Comparison of ENCODE assay signal across 17 mouse cellular contexts in genomic region chr11:106672919-106673505, GRCm38 (mm10). TPM values are rescaled to one million over a fixed set of nuclear protein-coding genes. Genes with fewer than 3 reads are reported as not detected.
DNase-seq lines count a peak whose midpoint lies in the region; TF ChIP-seq lines count a peak whose summit lies in the region.
"Had no signal": no experiment of that assay in that cellular context is flagged by ENCODE, and none has a peak within 500 bp of the region (broad histone marks: within the 10 kb centered on the region; RNA-seq: fewer than 3 reads in every experiment).

No protein-coding gene starts in this region.

- TF ChIP-seq CTCF in heart, adult 2 months (IDR thresholded peaks at IDR 0.05) = no peak
- TF ChIP-seq CTCF in CH12.LX (conservative IDR thresholded peaks at IDR 0.05 in 1 of 2, IDR thresholded peaks at IDR 0.05 in 1 of 2; ENCODE audit: low read depth in 2 of 2, low read length in 2 of 2) = no peak

- no peak for TF ChIP-seq RAD21 in CH12.LX (IDR thresholded peaks at IDR 0.05; ENCODE audit: low read depth, low read length)

- intact Hi-C loops in heart, adult 2 months (cut with DNase I) = no loop called here
- intact Hi-C loops in heart, postnatal 14 days (cut with DNase I) = no loop called here
- intact Hi-C loops in left cerebral cortex, postnatal 36 days (cut with DNase I) = no loop called here

- H3K36me3 ChIP-seq in heart, adult 2 months (ENCODE audit: control insufficient read depth, insufficient read depth, low read length) = peaks cover 56% of the 10 kb centered on the region
- peaks cover 0 to 21% of the 10 kb centered on the region in 2 experiments for H3K36me3 ChIP-seq in CH12.LX (replicated peaks in 1 of 2; ENCODE audit: control insufficient read depth in 1 of 2, insufficient read depth in 1 of 2, low read length in 1 of 2)
- H3K36me3 ChIP-seq: hindbrain, embryonic 15.5 days; midbrain, embryonic 12.5 days had no signal

- no peak overlapping the region for H3K9ac ChIP-seq in heart, adult 2 months (ENCODE audit: low read depth, low read length)
- peak overlapping the region; percentile 16 for H3K9ac ChIP-seq in CH12.LX (ENCODE audit: insufficient read depth, low read depth)
- H3K9ac ChIP-seq: hindbrain, embryonic 15.5 days; liver, embryonic 14.5 days; lung, embryonic 14.5 days; midbrain, embryonic 12.5 days had no signal

- 66% methylated on average over 5 of the region's 5 CpGs for WGBS in heart, adult 2 months

- peak overlapping the region; percentile 96 for H3K27ac ChIP-seq in heart, adult 2 months
- peak overlapping the region; percentile 93 for H3K27ac ChIP-seq in CH12.LX (ENCODE audit: insufficient read depth, low read depth)
- H3K27ac ChIP-seq: liver, embryonic 14.5 days; midbrain, embryonic 12.5 days had no signal

- no peak for TF ChIP-seq POLR2A in heart, adult 2 months (IDR thresholded peaks at IDR 0.05; ENCODE audit: insufficient read depth, low read depth, low read length)
- no peak; the same call in 1 of the 2 replicates for TF ChIP-seq POLR2A in CH12.LX (IDR thresholded peaks at IDR 0.05; ENCODE audit: low read depth, low read length)

- no peaks in the 10 kb centered on the region for H3K9me3 ChIP-seq in CH12.LX (replicated peaks; ENCODE audit: low read length)
- H3K9me3 ChIP-seq: hindbrain, embryonic 15.5 days; midbrain, embryonic 12.5 days had no signal

- DNase-seq in heart, adult 2 months = no peak
- no peak for DNase-seq in heart, postnatal 14 days
- no peak for DNase-seq in CH12.LX (ENCODE audit: extremely low read depth)
- DNase-seq in ES-CJ7 (ENCODE audit: low read depth, low spot score) = peak; percentile 78
- DNase-seq in induced T-regulatory cell, adult 2 months (ENCODE audit: low read depth) = peak; percentile 55
- DNase-seq in kidney, postnatal 4 days = no peak
- DNase-seq in left cerebral cortex, postnatal 36 days (ENCODE audit: low spot score in 2 of 2) = no peak
- DNase-seq: adrenal gland, postnatal 25 days; cerebellum, adult 9-10 months; heart, postnatal 4 days; kidney, adult 9 months; kidney, postnatal 25 days; lung, embryonic 14.5 days had no signal

- H3K4me2 ChIP-seq in CH12.LX (ENCODE audit: insufficient read depth, low read depth, poor library complexity, severe bottlenecking) = peak overlapping the region; percentile 57
- H3K4me2 ChIP-seq: heart, embryonic 11.5 days; hindbrain, embryonic 15.5 days; lung, embryonic 14.5 days; midbrain, embryonic 12.5 days had no signal

- H3K79me2 ChIP-seq in heart, adult 2 months (replicated peaks; ENCODE audit: control insufficient read depth, insufficient read depth, low read length) = no peaks in the 10 kb centered on the region
- H3K79me2 ChIP-seq in CH12.LX (replicated peaks; ENCODE audit: control insufficient read depth, extremely low read depth, insufficient read depth, poor library complexity, severe bottlenecking) = no peaks in the 10 kb centered on the region

- H3K4me3 ChIP-seq in heart, adult 2 months = no peak overlapping the region
- H3K4me3 ChIP-seq in CH12.LX (replicated peaks in 1 of 3; ENCODE audit: low read depth in 2 of 3, low read length in 2 of 3, poor library complexity in 1 of 3) = peak overlapping the region in 2 of 3 experiments; percentile 8 to 16
- H3K4me3 ChIP-seq: hindbrain, embryonic 15.5 days; midbrain, embryonic 12.5 days had no signal

- peaks cover 51% of the 10 kb centered on the region for H3K4me1 ChIP-seq in heart, adult 2 months (ENCODE audit: control insufficient read depth, insufficient read depth, low read length)
- peaks cover 65 to 96% of the 10 kb centered on the region in 2 experiments for H3K4me1 ChIP-seq in CH12.LX (ENCODE audit: control insufficient read depth in 1 of 2, insufficient read depth in 2 of 2)

- no peak for TF ChIP-seq EP300 in heart, adult 2 months (IDR thresholded peaks at IDR 0.05; ENCODE audit: insufficient read depth, low read depth, low read length)
- TF ChIP-seq EP300 in CH12.LX (IDR thresholded peaks at IDR 0.05; ENCODE audit: low read length) = 0 out of 2 replicates have a peak, but pooled peaks have one; percentile 51

- in situ Hi-C loops in CH12.LX (cut with MboI; ENCODE audit: low pct_ligation_motif_present, low pct_unique_long_range_greater_than_20kb, low sequenced_read_pairs) = loop anchor here (5.0 kb wide), 1 partner anchor 79 kb away; the partner anchor contains the start of genes Milr1 and Pecam1

- H3K27me3 ChIP-seq in heart, adult 2 months (ENCODE audit: control insufficient read depth, insufficient read depth, low read length) = no peaks in the 10 kb centered on the region
- no peaks in the 10 kb centered on the region for H3K27me3 ChIP-seq in CH12.LX (replicated peaks)
- H3K27me3 ChIP-seq: hindbrain, embryonic 15.5 days; midbrain, embryonic 12.5 days had no signal

- dilution Hi-C loops in CH12.LX (cut with MboI; ENCODE audit: extremely low pct_ligation_motif_present, extremely low pct_unique_long_range_greater_than_20kb, low sequenced_read_pairs) = no loop called here

TF ChIP-seq in CH12.LX, 34 proteins besides CTCF, POLR2A, EP300 and RAD21:
- TF ChIP-seq UBTF (IDR thresholded peaks at IDR 0.05; ENCODE audit: low read depth, low read length) (no peak), MEF2A (IDR thresholded peaks at IDR 0.05; ENCODE audit: borderline replicate concordance, low read depth, low read length) (peak; percentile 64; the same call in 1 of the 2 replicates), GABPA (IDR thresholded peaks at IDR 0.05; ENCODE audit: insufficient replicate concordance, low read depth, low read length) (no peak), TBP (conservative IDR thresholded peaks at IDR 0.05; ENCODE audit: low read depth, low read length) (0 out of 2 replicates have a peak, but pooled peaks have one; percentile 48), ZC3H11A (IDR thresholded peaks at IDR 0.05; ENCODE audit: low read depth, low read length) (no peak), BHLHE40 (IDR thresholded peaks at IDR 0.05; ENCODE audit: low read depth, low read length) (peak; percentile 41; the same call in 1 of the 2 replicates), ETS1 (conservative IDR thresholded peaks at IDR 0.05; ENCODE audit: low read depth, low read length) (peak; percentile 71), SMC3 (IDR thresholded peaks at IDR 0.05; ENCODE audit: low read depth, low read length) (no peak), ZKSCAN1 (IDR thresholded peaks at IDR 0.05; ENCODE audit: borderline replicate concordance, low read depth, low read length) (no peak), TCF12 (IDR thresholded peaks at IDR 0.05; ENCODE audit: low read depth, low read length) (0 out of 2 replicates have a peak, but pooled peaks have one; percentile 46), ZMIZ1 (IDR thresholded peaks at IDR 0.05; ENCODE audit: low read depth, low read length) (no peak), USF2 (conservative IDR thresholded peaks at IDR 0.05; ENCODE audit: low read depth, low read length) (no peak), NRF1 (IDR thresholded peaks at IDR 0.05; ENCODE audit: low read depth, low read length) (no peak), SIN3A (IDR thresholded peaks at IDR 0.05; ENCODE audit: low read length) (no peak), POLR2AphosphoS2 (IDR thresholded peaks at IDR 0.05; ENCODE audit: low read depth, low read length) (no peak), CHD2 (IDR thresholded peaks at IDR 0.05; ENCODE audit: low read length) (no peak), MYC (IDR thresholded peaks at IDR 0.05; ENCODE audit: low read depth, low read length) (no peak), NELFE (IDR thresholded peaks at IDR 0.05; ENCODE audit: low read depth, low read length) (no peak), USF1 (IDR thresholded peaks at IDR 0.05; ENCODE audit: low read depth, low read length) (no peak), MAZ (IDR thresholded peaks at IDR 0.05; ENCODE audit: low read depth, low read length) (peak; percentile 56; the same call in 1 of the 2 replicates), CHD1 (IDR thresholded peaks at IDR 0.05; ENCODE audit: low read depth, low read length) (no peak), MAX (IDR thresholded peaks at IDR 0.05; ENCODE audit: low read length) (peak; percentile 53; the same call in 1 of the 2 replicates), E2F4 (IDR thresholded peaks at IDR 0.05; ENCODE audit: insufficient replicate concordance, low read depth, low read length) (no peak), MXI1 (IDR thresholded peaks at IDR 0.05; ENCODE audit: low read depth, low read length) (0 out of 2 replicates have a peak, but pooled peaks have one; percentile 42), HCFC1 (IDR thresholded peaks at IDR 0.05; ENCODE audit: low read depth, low read length) (no peak), IRF4 (IDR thresholded peaks at IDR 0.05; ENCODE audit: low read depth, low read length) (0 out of 2 replicates have a peak, but pooled peaks have one; percentile 21), JUND (conservative IDR thresholded peaks at IDR 0.05; ENCODE audit: low read depth, low read length) (no peak), RCOR1 (conservative IDR thresholded peaks at IDR 0.05; ENCODE audit: low read depth, low read length) (no peak), PAX5 (IDR thresholded peaks at IDR 0.05; ENCODE audit: low read length) (no peak), MAFK (IDR thresholded peaks at IDR 0.05; ENCODE audit: insufficient replicate concordance, low read length) (no peak), KAT2A (IDR thresholded peaks at IDR 0.05; ENCODE audit: insufficient replicate concordance, low read length) (no peak), ELF1 (IDR thresholded peaks at IDR 0.05; ENCODE audit: low read depth, low read length) (peak; percentile 30; the same call in 1 of the 2 replicates), ZNF384 (IDR thresholded peaks at IDR 0.05; ENCODE audit: low read depth, low read length) (no peak), JUN (IDR thresholded peaks at IDR 0.05; ENCODE audit: insufficient read depth, low read depth, low read length) (no peak)

RNA-seq across cellular contexts. Expression of gene Tex2, which starts 59.8 kb away (rescaled TPM):
- total RNA-seq in heart, adult 2 months (2021) = 10 to 100 TPM; 42.5 to 46.8 TPM
- polyA plus RNA-seq in heart, adult 2 months (2012; rRNA removed) = 17.2 and 27.1 TPM in 2 replicates
- total RNA-seq in heart, postnatal 14 days (2021) = 10 to 100 TPM; 38.2 to 39.2 TPM
- total RNA-seq in CH12.LX (2012; rRNA removed) (5.0 and 6.2 TPM in 2 replicates), CH12.LX (2014; rRNA removed) (3.9 and 4.5 TPM in 2 replicates)
- 3.9 and 4.0 TPM in 2 replicates for polyA plus RNA-seq in CH12.LX (2012; ENCODE audit: insufficient read length, low read depth)
- total RNA-seq in left cerebral cortex, postnatal 36 days (2021) = 100 to 1,000 TPM; 102 to 112 TPM

Comparison
In these comparisons a context has a peak if more than half of its experiments do, and no peak if none do; other contexts are left out.
1. DNase-seq: peak in ES-CJ7 (single experiment) and induced T-regulatory cell, adult 2 months (single experiment); none in heart, adult 2 months (0 of 2), heart, postnatal 14 days (0 of 2), CH12.LX (single experiment), kidney, postnatal 4 days (0 of 2) and left cerebral cortex, postnatal 36 days (0 of 2).
2. RNA of gene Tex2, which starts 59.8 kb away (total RNA-seq): 102 to 112 TPM in left cerebral cortex, postnatal 36 days, 42.5 to 46.8 TPM in heart, adult 2 months and 38.2 to 39.2 TPM in heart, postnatal 14 days; 3.9 to 6.2 TPM in CH12.LX; every median in the first group is over 4 times any median in the second.